Mouse (Mus musculus) heart, embryonic 11.5 days (tissue): Measurements from ENCODE around the gene Xpo5. TPM values are rescaled to one million over a fixed set of nuclear protein-coding genes. Genes with fewer than 3 reads are reported as not detected.

Experiments
- ATAC-seq: fragments of 200-750 bp; cut with Nextera tagmentation; replicated peaks from 2 replicates; pipeline ENCODE4 v1.8.0; 2017; ENCODE audit warnings: moderate library complexity; ENCODE audit not compliant: insufficient number of reproducible peaks, low FRiP score, low TSS enrichment
- H3K27ac ChIP-seq: fragments of 300-500 bp; sonication (generic); 2 replicates; pipeline ENCODE4 v1.5.1; 2014; ENCODE audit warnings: mild to moderate bottlenecking, low read depth, low read length
- H3K27me3 ChIP-seq: fragments of 300-500 bp; sonication (generic); 2 replicates; pipeline ENCODE4 v1.6.1; 2014; ENCODE audit warnings: mild to moderate bottlenecking, low read length, mixed read lengths; ENCODE audit not compliant: control insufficient read depth, insufficient read depth
- H3K36me3 ChIP-seq: fragments of 300-500 bp; sonication (generic); 2 replicates; pipeline ENCODE4 v1.6.1; 2014; ENCODE audit warnings: mild to moderate bottlenecking, low read length, moderate library complexity, mixed read lengths; ENCODE audit not compliant: control insufficient read depth, insufficient read depth
- H3K4me1 ChIP-seq: fragments of 300-500 bp; sonication (generic); 2 replicates; pipeline ENCODE4 v1.6.1; 2014; ENCODE audit warnings: low read length; ENCODE audit not compliant: control insufficient read depth, insufficient read depth
- H3K4me2 ChIP-seq: fragments of 300-500 bp; sonication (generic); 2 replicates; pipeline ENCODE4 v1.6.1; 2014; ENCODE audit warnings: mild to moderate bottlenecking, moderate library complexity
- H3K4me3 ChIP-seq: fragments of 300-500 bp; sonication (generic); 2 replicates; pipeline ENCODE4 v1.5.1; 2014; ENCODE audit warnings: low read depth, low read length
- H3K9ac ChIP-seq: fragments of 300-500 bp; sonication (generic); 2 replicates; pipeline ENCODE4 v1.6.1; 2014; ENCODE audit warnings: mild to moderate bottlenecking, low read depth, low read length, moderate library complexity
- H3K9me3 ChIP-seq: fragments of 300-500 bp; sonication (generic); replicated peaks from 2 replicates; pipeline ENCODE4 v1.6.1; 2016; ENCODE audit warnings: low read length; ENCODE audit not compliant: control insufficient read depth
- WGBS: fragments of 180-500 bp; shearing (Covaris S2); extraction: QIAGEN DNeasy Blood & Tissue Kit; methylation state at CpG from one replicate; pipeline ENCODE4 v1.1.7; 2014; ENCODE audit not compliant: insufficient replicate concordance; 5-methylcytosine and 5-hydroxymethylcytosine counted together
- polyA plus RNA-seq: library from polyadenylated mRNA; unstranded; fragments of >200 nt; fragmentation: Nextera tagmentation; extraction: Ambion mirVana; gene quantifications from 2 replicates; pipeline ENCODE4 v1.2.1, GENCODE M21; 2014

Xpo5 gene
- polyA plus RNA-seq, 1 experiment from 2014 or later, result 32.3 TPM

DNA sequence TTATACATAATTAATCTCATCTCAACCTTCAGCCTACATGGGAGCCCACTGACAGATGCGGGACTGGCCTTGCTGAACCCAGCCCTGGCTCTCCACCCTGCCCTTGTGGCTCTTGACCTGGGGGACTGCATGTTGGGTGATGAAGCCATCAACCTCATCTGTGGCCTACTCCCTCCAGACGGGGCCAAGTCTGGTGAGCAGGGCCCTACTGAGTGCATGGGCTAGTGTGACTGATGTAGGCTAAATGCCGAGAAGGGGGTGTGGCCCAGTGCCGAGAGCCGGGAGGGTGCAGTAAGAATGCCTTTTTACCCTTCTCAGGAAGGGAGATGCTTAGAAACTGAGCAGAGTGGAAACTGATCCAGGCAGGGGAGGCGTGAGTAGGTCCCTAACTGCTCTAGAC, 52.6 kb downstream of the Xpo5 start:
- WGBS, result 30% methylated on average over 6 of the region's 6 CpGs
- Histone ChIP-seq H3K4me2 (no peak overlapping the region), H3K27me3 (peaks cover 22% of the 10 kb centered on the region), H3K9ac (no peak overlapping the region), H3K4me1 (peaks cover 5% of the 10 kb centered on the region; the same call in 1 of the 2 replicates), H3K36me3 (peaks cover 41% of the 10 kb centered on the region), H3K27ac (no peak overlapping the region), H3K9me3 (no peaks in the 10 kb centered on the region), H3K4me3 (peak overlapping the region; percentile 71; the same call in 1 of the 2 replicates)
- ATAC-seq, result no peak

DNA sequence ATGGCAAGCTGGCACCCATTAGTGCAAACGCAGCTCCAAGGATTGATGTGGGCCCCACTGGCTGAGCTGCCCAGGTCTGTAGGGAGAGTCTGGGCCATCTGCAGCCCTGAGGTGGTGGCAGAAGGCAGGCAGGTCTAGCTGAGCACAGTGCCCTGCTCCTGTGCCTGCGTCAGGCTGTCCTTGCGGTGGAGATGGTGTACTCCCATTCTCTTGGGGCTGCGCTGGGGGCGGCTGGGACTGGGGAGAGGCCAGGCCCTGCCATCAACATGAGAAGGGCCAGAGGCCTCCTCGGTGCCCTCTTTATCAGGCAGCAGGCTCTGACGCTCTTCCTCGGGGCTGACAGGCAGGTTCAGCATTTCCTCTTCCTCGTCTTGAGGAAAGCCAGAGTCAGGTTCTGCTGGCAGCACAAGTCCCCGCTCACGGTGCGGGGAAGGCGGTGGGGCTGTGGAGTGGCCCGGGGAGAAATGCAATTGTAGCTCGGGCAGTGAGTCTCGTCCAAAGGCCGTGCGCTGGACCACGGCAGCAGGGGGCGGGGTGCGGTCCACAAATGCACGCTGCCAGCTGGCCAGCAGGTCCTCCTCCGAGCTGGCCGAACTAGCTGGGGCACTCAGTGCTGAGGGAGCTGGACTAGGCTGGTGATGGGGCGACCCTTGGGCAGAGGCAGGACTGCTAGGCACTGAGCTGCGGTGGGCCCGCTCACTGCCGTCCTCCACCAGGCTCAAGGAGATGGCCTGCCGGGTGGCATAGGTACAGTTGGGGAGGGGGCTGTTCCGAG, 55.9 kb downstream of the Xpo5 start:
- Histone ChIP-seq H3K4me2 (no peak overlapping the region), H3K27me3 (peaks cover 22% of the 10 kb centered on the region), H3K9me3 (no peaks in the 10 kb centered on the region), H3K4me3 (no peak overlapping the region), H3K36me3 (peaks cover 47% of the 10 kb centered on the region), H3K4me1 (peaks cover 5% of the 10 kb centered on the region; the same call in 1 of the 2 replicates), H3K27ac (peak overlapping the region; percentile 31; the same call in 1 of the 2 replicates), H3K9ac (no peak overlapping the region)
- 71% methylated on average over 30 of the region's 30 CpGs for WGBS
- ATAC-seq, result no peak

DNA sequence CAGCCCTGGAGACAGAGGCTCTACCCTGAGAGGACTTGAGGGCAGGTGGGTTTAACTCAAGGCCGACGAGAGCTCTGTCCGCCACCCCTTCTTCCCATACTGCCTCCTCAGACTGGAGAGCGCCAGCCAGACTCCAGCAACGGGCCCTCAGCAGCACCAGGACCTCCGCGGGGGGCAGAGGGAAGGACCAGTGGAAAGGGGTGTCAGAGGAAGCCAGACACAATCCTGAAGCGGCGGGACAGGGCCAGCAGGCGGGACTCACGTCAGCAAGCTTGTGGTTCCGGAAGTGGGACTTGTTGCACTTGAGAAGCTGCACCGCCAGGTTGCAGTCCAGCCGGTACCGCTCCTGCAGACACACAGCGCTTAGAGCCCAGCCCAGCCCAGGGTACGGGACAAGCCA, 57.1 kb downstream of the Xpo5 start:
- Histone ChIP-seq H3K4me1 (no peaks in the 10 kb centered on the region; the same call in 1 of the 2 replicates), H3K4me2 (no peak overlapping the region), H3K9ac (no peak overlapping the region), H3K4me3 (no peak overlapping the region), H3K36me3 (peaks cover 56% of the 10 kb centered on the region), H3K27ac (no peak overlapping the region), H3K27me3 (peaks cover 14% of the 10 kb centered on the region), H3K9me3 (no peaks in the 10 kb centered on the region)
- no peak for ATAC-seq
- WGBS, result 80% methylated on average over 17 of the region's 17 CpGs

DNA sequence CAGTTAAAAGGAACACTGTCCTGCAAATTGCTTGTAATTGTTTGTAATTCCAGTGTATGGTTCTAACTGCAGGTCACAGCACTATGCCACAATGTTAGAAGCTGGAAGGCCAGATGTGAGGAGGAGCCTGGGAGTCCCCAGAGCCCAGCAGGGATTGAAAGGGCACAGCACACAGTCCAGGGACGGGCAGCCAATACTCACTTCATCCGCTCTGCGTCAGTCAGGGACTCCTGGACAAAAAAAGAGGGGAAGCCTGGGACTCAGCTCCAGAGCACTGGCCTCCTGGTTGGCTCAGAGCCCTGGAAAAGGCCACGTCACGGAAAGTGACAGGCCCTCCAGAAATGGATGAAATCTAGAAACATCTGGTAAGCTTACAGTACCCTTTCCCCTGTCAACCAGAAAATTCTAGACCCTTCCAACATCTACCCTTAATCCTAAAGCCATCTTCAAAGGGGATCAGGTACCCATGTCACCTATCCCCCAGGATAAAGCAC, 59.7 kb downstream of the Xpo5 start:
- no peak overlapping the region for H3K27ac ChIP-seq
- WGBS, result 87% methylated on average over 5 of the region's 5 CpGs

DNA sequence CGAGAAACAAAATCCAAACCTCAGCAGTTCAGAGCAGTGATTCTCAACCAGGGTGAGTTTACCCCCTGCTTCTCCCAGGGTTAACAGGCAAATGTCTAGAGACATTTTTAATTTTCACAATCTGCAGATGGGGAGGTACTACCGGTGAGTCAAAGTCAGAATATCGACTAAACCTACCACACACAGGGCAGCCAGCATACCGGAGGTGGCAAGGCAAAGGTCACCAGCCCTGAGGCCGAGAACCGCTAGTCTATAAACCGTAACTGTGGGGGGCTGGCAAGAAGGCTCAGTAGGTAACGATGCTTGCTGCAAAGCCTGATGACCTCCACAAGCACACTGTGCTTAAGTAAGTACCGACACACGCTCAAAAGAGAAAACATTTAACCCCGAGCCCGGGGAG, 62.9 kb downstream of the Xpo5 start:
- ATAC-seq, result no peak
- Histone ChIP-seq H3K27me3 (no peaks in the 10 kb centered on the region), H3K4me1 (peaks cover 12% of the 10 kb centered on the region), H3K27ac (no peak overlapping the region), H3K4me2 (no peak overlapping the region), H3K4me3 (no peak overlapping the region), H3K36me3 (peaks cover 29% of the 10 kb centered on the region), H3K9ac (no peak overlapping the region), H3K9me3 (no peaks in the 10 kb centered on the region)
- 86% methylated on average over 12 of the region's 12 CpGs for WGBS

More for the DNA sequence above, 59.7 kb downstream of the Xpo5 start:
- H3K36me3 ChIP-seq, result peaks cover 50% of the 10 kb centered on the region
- H3K4me3 ChIP-seq, result no peak overlapping the region
- peaks cover 6% of the 10 kb centered on the region; the same call in 1 of the 2 replicates for H3K4me1 ChIP-seq
- no peak overlapping the region for H3K9ac ChIP-seq
- no peaks in the 10 kb centered on the region for H3K9me3 ChIP-seq
- ATAC-seq, result no peak
- H3K27me3 ChIP-seq, result no peaks in the 10 kb centered on the region
- H3K4me2 ChIP-seq, result no peak overlapping the region

DNA sequence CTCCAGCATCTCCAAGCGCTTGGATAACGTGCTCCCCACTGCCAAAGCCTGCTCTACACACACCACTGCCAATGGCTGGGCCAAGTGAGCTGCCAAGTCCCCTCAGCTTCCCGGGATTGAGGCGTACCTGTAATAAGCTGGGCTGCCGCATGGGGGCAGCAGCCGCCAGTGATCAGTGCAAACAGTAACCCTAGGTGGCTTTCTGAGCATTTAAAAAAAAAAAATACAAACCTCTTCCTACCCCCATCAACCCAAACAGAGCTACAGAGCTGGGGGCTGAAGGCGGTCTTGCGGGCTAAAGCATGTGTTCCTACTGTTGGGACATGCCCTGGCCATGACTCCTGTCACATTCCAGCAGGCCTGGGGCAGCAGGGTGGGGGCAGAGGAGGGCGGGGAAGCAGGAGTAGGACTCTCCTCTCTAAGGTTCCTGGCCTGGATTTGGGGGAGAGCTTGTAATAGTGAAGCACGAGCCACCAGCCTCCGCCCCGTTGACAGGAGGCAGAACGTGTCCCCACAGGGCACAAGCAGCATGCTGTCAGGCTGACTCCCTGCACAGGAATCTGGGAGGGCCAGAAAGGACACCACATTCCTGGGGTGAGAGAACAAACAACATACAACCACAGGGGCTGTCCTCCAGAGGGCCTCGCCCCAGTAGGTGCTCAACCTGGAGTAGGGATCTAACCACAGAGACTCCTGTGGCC, 63.5 kb downstream of the Xpo5 start:
- H3K9ac ChIP-seq, result no peak overlapping the region

DNA sequence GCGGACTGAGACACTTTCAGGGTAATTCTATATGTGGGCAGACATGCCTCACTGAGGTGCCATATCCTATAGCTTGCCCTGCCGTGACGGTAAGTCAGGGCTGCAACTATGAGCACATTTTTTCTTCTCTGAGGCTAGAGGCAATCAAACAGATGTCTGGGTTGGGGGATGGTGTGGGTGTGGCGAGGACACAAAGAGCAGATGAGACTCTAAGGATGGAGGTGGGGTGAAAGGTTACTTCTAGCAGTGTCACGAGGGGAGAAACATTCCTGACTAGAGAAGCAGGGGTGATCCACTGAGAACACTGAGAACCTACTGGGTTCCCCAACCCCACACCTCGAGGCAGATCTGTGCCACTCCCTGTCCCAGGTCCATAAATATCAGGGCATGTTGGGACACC, 64.4 kb downstream of the Xpo5 start:
- ATAC-seq, result no peak
- H3K4me2 ChIP-seq, result no peak overlapping the region
- no peaks in the 10 kb centered on the region for H3K9me3 ChIP-seq
- H3K4me3 ChIP-seq, result no peak overlapping the region
- no peaks in the 10 kb centered on the region for H3K27me3 ChIP-seq
- WGBS, result 70% methylated on average over 6 of the region's 6 CpGs
- H3K9ac ChIP-seq, result no peak overlapping the region
- H3K27ac ChIP-seq, result no peak overlapping the region
- peaks cover 24% of the 10 kb centered on the region for H3K36me3 ChIP-seq
- H3K4me1 ChIP-seq, result peaks cover 12% of the 10 kb centered on the region

More for the DNA sequence above, 63.5 kb downstream of the Xpo5 start:
- no peak for ATAC-seq
- no peaks in the 10 kb centered on the region for H3K27me3 ChIP-seq
- H3K36me3 ChIP-seq, result peaks cover 29% of the 10 kb centered on the region
- WGBS, result 16% methylated on average over 14 of the region's 14 CpGs
- H3K4me2 ChIP-seq, result no peak overlapping the region
- H3K4me3 ChIP-seq, result no peak overlapping the region
- H3K4me1 ChIP-seq, result peaks cover 12% of the 10 kb centered on the region
- no peaks in the 10 kb centered on the region for H3K9me3 ChIP-seq
- no peak overlapping the region for H3K27ac ChIP-seq

DNA sequence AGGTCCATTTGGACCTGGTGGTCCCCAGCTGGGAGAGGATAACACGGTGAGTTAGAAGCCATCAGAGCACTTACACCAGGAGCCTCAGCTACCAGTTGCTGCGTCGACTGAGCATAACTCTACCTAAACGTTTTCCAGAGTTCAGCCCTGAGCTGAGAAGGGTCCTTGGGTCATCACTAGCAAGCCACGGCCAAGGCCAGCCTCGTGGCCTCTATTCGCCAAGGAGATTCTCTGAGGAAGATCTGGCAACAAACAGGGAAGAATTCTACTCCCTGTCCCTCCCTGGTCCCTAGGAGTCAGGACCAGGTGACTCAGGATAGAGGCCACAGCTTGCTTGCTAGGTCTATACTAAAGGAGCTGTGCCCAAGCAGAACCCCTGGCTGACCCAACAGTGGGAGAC, 64.9 kb downstream of the Xpo5 start:
- Histone ChIP-seq H3K27me3 (no peaks in the 10 kb centered on the region), H3K9me3 (no peaks in the 10 kb centered on the region), H3K4me1 (peaks cover 14% of the 10 kb centered on the region), H3K27ac (no peak overlapping the region), H3K4me3 (no peak overlapping the region), H3K9ac (no peak overlapping the region), H3K4me2 (no peak overlapping the region), H3K36me3 (peaks cover 19% of the 10 kb centered on the region)
- ATAC-seq, result no peak
- WGBS, result 80% methylated on average over 7 of the region's 7 CpGs
